Mouse (Mus musculus) liver, adult 2 months (tissue): ENCODE measurements around the gene Papln.

Experiments
- CTCF ChIP-seq: fragments of 200-500 bp; IDR thresholded peaks from 2 replicates; pipeline ENCODE4 v1.5.1; 2011; ENCODE audit warnings: low read depth, low read length, control low read depth
- POLR2A ChIP-seq: fragments of 200-500 bp; IDR thresholded peaks from 2 replicates; pipeline ENCODE4 v1.6.1; 2011; ENCODE audit warnings: low read length, control low read depth; ENCODE audit not compliant: insufficient read depth; ENCODE audit errors: extremely low read depth

DNA sequence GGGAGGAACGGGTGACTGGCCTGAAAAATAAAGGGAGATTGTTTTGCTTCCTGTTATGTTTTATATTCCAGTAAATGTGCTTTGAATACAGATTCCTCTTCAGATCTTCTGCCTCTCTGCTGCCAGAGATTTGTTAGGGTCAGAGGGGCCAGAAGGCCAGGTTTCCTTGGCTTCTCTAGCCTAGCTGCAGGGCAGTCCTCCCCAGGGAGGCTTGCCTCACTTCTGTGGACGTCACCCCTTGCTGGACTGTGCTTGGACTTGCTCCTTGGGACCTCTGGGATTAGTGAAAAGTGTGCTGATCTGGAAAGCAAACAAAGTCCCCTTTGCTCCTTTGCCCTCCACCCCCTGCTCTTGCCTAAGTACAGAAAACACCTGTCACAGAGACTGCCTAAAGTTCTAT lies 31.6 kb downstream of the Papln start:
- TF ChIP-seq POLR2A (no peak), CTCF (no peak)
